Mouse (Mus musculus): ENCODE results near the gene Acp2.

Acp2 gene

DNA sequence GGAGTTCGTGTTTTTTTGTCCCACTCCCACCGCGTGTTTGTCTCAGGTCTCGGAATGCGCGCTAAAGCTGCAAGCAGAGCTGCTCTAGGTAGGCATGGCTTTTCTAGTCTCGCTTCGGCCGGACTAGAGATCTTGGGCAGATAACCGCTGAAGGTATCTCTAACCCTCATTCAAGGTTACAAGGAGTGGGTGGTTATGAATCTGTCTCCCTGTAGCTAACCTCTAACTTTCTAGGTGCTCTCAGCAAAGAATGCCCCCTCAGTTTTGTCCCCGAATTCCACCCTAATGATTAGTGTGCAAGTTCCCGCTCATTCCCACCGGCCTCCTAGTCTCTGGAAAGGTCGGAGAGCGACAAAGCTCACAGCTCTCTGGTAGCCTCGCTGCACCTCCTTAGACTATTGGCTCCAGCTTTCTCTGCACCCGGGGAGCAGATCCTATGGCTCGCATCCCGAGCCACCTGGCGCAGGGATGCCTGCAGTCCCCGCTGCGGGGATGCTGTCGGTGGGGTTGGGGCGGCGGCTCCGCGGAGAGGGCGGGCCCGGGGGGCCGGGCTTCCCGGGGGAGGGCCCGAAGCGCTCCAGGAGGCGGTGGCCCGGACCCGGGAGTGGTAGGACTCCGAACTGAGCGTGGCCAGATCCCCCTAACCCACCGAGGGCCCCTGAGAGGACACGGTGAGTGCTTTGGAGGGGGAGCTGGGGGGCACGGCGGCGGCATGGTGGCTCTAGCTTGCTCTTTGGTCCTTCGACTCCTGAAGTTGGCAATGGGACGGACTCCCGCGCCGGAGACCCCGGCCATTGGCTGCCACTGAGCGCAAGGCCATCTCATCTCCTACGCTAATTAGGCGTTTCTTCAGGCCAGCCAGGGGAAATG lies 53.8 kb downstream of the Acp2 start:
- DNase-seq (ENCODE audit: low read depth, low spot score), result no peak

GRCm38 (mm10) chr2:91257126-91257980 lies 54.7 kb downstream of the Acp2 start:
- DNase-seq (ENCODE audit: low read depth, low spot score), result no peak

- no peak for DNase-seq (ENCODE audit: low read depth, low spot score)
Measured at GRCm38 (mm10) chr2:91258054-91258453, 55.4 kb downstream of the Acp2 start.

GRCm38 (mm10) chr2:91258830-91259229 lies 56.1 kb downstream of the Acp2 start:
- DNase-seq (ENCODE audit: low read depth, low spot score), result no peak

- DNase-seq (ENCODE audit: low read depth, low spot score), result no peak
Measured at GRCm38 (mm10) chr2:91259493-91259892, 56.8 kb downstream of the Acp2 start.

Data from retina, adult 2 months (tissue).